Mouse (Mus musculus): ENCODE measurements at regions not wholly inside any gene's neighbourhood (a gene's known extent, or its start where the extent isn't known, plus 50 kb on each side); places are given as distances from the start of the nearest gene placed in this dataset.

GRCm38 (mm10) chr3:65891594-65891993, 66.5 kb downstream of the Ccnl1 start:
- no peak for DNase-seq

- no peak for DNase-seq
Measured at GRCm38 (mm10) chr3:65891139-65891538, 66.9 kb downstream of the Ccnl1 start.

DNA sequence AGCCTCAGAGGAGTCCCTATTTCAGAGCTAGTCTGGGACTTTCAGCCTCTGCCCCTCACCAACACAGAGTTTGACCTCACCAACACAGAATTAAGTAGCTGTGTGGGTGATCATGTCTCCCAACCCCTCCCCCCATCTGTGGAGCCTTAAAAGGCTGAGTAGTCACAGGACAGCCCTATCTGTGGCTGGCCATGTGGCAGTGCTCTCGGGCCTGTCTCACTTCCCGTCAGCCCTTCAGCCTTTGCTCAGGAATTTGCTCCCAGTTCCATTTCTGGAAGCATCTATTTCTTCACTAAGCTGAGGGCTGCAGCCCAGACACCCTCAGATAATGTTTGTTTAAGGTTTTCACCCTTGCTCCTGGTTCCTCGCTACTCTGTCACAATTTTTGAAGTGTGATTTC, 69.1 kb downstream of the Ccnl1 start:
- no peak for DNase-seq

GRCm38 (mm10) chr3:65884571-65885011, 73.5 kb downstream of the Ccnl1 start:
- peak; percentile 49 for DNase-seq

GRCm38 (mm10) chr3:65882123-65882522, 75.9 kb downstream of the Ccnl1 start:
- DNase-seq: no peak
